Mouse (Mus musculus): ENCODE data around the gene Gm3776. TPM values are rescaled to one million over a fixed set of nuclear protein-coding genes. Genes with fewer than 3 reads are reported as not detected.
"Not testable (repeated sequence)": the region's sequence is repeated elsewhere in the genome, so short reads cannot be mapped to it uniquely, and the experiment has no call there.

Gene Gm3776
- polyA plus RNA-seq, 1 experiment from 2014 or later: not detected

GRCm38 (mm10) chr9:78282002-78282711, 25.2 kb downstream of the Gm3776 start:
- not testable (repeated sequence) for H3K4me3 ChIP-seq (ENCODE audit: low read depth, low read length); H3K27ac ChIP-seq (ENCODE audit: low read depth, low read length); H3K27me3 ChIP-seq (ENCODE audit: control insufficient read depth, insufficient read depth, low read length); H3K36me3 ChIP-seq (ENCODE audit: control insufficient read depth, insufficient read depth, low read length); H3K4me1 ChIP-seq (replicated peaks; ENCODE audit: control insufficient read depth, insufficient read depth, low read length); DNase-seq (ENCODE audit: low spot score); ATAC-seq (ENCODE audit: low FRiP score); H3K9ac ChIP-seq (ENCODE audit: low read depth, low read length); H3K4me2 ChIP-seq (replicated peaks; ENCODE audit: low read depth, low read length); H3K9me3 ChIP-seq (ENCODE audit: control insufficient read depth, low read length)
- 81% methylated on average over 4 of the region's 4 CpGs for WGBS

GRCm38 (mm10) chr9:78289063-78289462, 32.1 kb downstream of the Gm3776 start:
- not testable (repeated sequence) for H3K4me2 ChIP-seq (replicated peaks; ENCODE audit: low read depth, low read length); ATAC-seq (ENCODE audit: low FRiP score); H3K36me3 ChIP-seq (ENCODE audit: control insufficient read depth, insufficient read depth, low read length)

GRCm38 (mm10) chr9:78289723-78290122, 32.8 kb downstream of the Gm3776 start, which contains the start of gene Gm10639:
Gene Gm10639, plus strand, starts transcription at chr9:78289923.
- ATAC-seq (ENCODE audit: low FRiP score); DNase-seq (ENCODE audit: low spot score); H3K4me3 ChIP-seq (ENCODE audit: low read depth, low read length); H3K9me3 ChIP-seq (ENCODE audit: control insufficient read depth, low read length); H3K4me2 ChIP-seq (replicated peaks; ENCODE audit: low read depth, low read length); H3K36me3 ChIP-seq (ENCODE audit: control insufficient read depth, insufficient read depth, low read length); H3K27ac ChIP-seq (ENCODE audit: low read depth, low read length); H3K9ac ChIP-seq (ENCODE audit: low read depth, low read length); H3K27me3 ChIP-seq (ENCODE audit: control insufficient read depth, insufficient read depth, low read length); H3K4me1 ChIP-seq (replicated peaks; ENCODE audit: control insufficient read depth, insufficient read depth, low read length): not testable (repeated sequence)
- WGBS: 78% methylated on average over 3 of the region's 3 CpGs

More at GRCm38 (mm10) chr9:78289063-78289462, 32.1 kb downstream of the Gm3776 start:
- H3K4me1 ChIP-seq (replicated peaks; ENCODE audit: control insufficient read depth, insufficient read depth, low read length); H3K27ac ChIP-seq (ENCODE audit: low read depth, low read length); H3K4me3 ChIP-seq (ENCODE audit: low read depth, low read length); H3K9me3 ChIP-seq (ENCODE audit: control insufficient read depth, low read length); DNase-seq (ENCODE audit: low spot score); H3K9ac ChIP-seq (ENCODE audit: low read depth, low read length); H3K27me3 ChIP-seq (ENCODE audit: control insufficient read depth, insufficient read depth, low read length): not testable (repeated sequence)
- 89% methylated on average over 1 of the region's 1 CpGs for WGBS

- not testable (repeated sequence) for H3K27ac ChIP-seq (ENCODE audit: low read depth, low read length); H3K36me3 ChIP-seq (ENCODE audit: control insufficient read depth, insufficient read depth, low read length); H3K9me3 ChIP-seq (ENCODE audit: control insufficient read depth, low read length); H3K4me2 ChIP-seq (replicated peaks; ENCODE audit: low read depth, low read length); ATAC-seq (ENCODE audit: low FRiP score); H3K4me1 ChIP-seq (replicated peaks; ENCODE audit: control insufficient read depth, insufficient read depth, low read length); H3K27me3 ChIP-seq (ENCODE audit: control insufficient read depth, insufficient read depth, low read length); H3K4me3 ChIP-seq (ENCODE audit: low read depth, low read length); H3K9ac ChIP-seq (ENCODE audit: low read depth, low read length); DNase-seq (ENCODE audit: low spot score)
- 91% methylated on average over 8 of the region's 8 CpGs for WGBS
Observed at GRCm38 (mm10) chr9:78292462-78292861, 35.5 kb downstream of the Gm3776 start.

GRCm38 (mm10) chr9:78293683-78294082, 36.8 kb downstream of the Gm3776 start:
- H3K9me3 ChIP-seq (ENCODE audit: control insufficient read depth, low read length); DNase-seq (ENCODE audit: low spot score); H3K9ac ChIP-seq (ENCODE audit: low read depth, low read length); ATAC-seq (ENCODE audit: low FRiP score); H3K27ac ChIP-seq (ENCODE audit: low read depth, low read length); H3K4me1 ChIP-seq (replicated peaks; ENCODE audit: control insufficient read depth, insufficient read depth, low read length); H3K4me2 ChIP-seq (replicated peaks; ENCODE audit: low read depth, low read length); H3K4me3 ChIP-seq (ENCODE audit: low read depth, low read length); H3K27me3 ChIP-seq (ENCODE audit: control insufficient read depth, insufficient read depth, low read length); H3K36me3 ChIP-seq (ENCODE audit: control insufficient read depth, insufficient read depth, low read length): not testable (repeated sequence)
- 80% methylated on average over 1 of the region's 1 CpGs for WGBS

- ATAC-seq (ENCODE audit: low FRiP score); H3K4me3 ChIP-seq (ENCODE audit: low read depth, low read length); H3K9ac ChIP-seq (ENCODE audit: low read depth, low read length); H3K27ac ChIP-seq (ENCODE audit: low read depth, low read length); H3K9me3 ChIP-seq (ENCODE audit: control insufficient read depth, low read length); H3K4me2 ChIP-seq (replicated peaks; ENCODE audit: low read depth, low read length); H3K36me3 ChIP-seq (ENCODE audit: control insufficient read depth, insufficient read depth, low read length); H3K27me3 ChIP-seq (ENCODE audit: control insufficient read depth, insufficient read depth, low read length); H3K4me1 ChIP-seq (replicated peaks; ENCODE audit: control insufficient read depth, insufficient read depth, low read length); DNase-seq (ENCODE audit: low spot score): not testable (repeated sequence)
- WGBS: 86% methylated on average over 4 of the region's 7 CpGs
Observed at GRCm38 (mm10) chr9:78294781-78295180, 37.9 kb downstream of the Gm3776 start.

GRCm38 (mm10) chr9:78296089-78296488, 39.2 kb downstream of the Gm3776 start:
- H3K27me3 ChIP-seq (ENCODE audit: control insufficient read depth, insufficient read depth, low read length): not testable (repeated sequence)

GRCm38 (mm10) chr9:78298232-78298631, 41.3 kb downstream of the Gm3776 start:
- Histone ChIP-seq H3K4me3 (ENCODE audit: low read depth, low read length) (no peak overlapping the region), H3K9ac (ENCODE audit: low read depth, low read length) (no peak overlapping the region), H3K36me3 (ENCODE audit: control insufficient read depth, insufficient read depth, low read length) (no peaks in the 10 kb centered on the region), H3K4me1 (replicated peaks; ENCODE audit: control insufficient read depth, insufficient read depth, low read length) (no peaks in the 10 kb centered on the region), H3K27me3 (ENCODE audit: control insufficient read depth, insufficient read depth, low read length) (no peaks in the 10 kb centered on the region), H3K4me2 (replicated peaks; ENCODE audit: low read depth, low read length) (no peak overlapping the region), H3K9me3 (ENCODE audit: control insufficient read depth, low read length) (no peaks in the 10 kb centered on the region), H3K27ac (ENCODE audit: low read depth, low read length) (no peak overlapping the region)
- ATAC-seq (ENCODE audit: low FRiP score): no peak
- WGBS: 86% methylated on average over 1 of the region's 1 CpGs
- DNase-seq (ENCODE audit: low spot score): no peak

More at GRCm38 (mm10) chr9:78296089-78296488, 39.2 kb downstream of the Gm3776 start:
- H3K36me3 ChIP-seq (ENCODE audit: control insufficient read depth, insufficient read depth, low read length); H3K4me1 ChIP-seq (replicated peaks; ENCODE audit: control insufficient read depth, insufficient read depth, low read length); H3K9ac ChIP-seq (ENCODE audit: low read depth, low read length); H3K4me3 ChIP-seq (ENCODE audit: low read depth, low read length); H3K9me3 ChIP-seq (ENCODE audit: control insufficient read depth, low read length); H3K27ac ChIP-seq (ENCODE audit: low read depth, low read length); ATAC-seq (ENCODE audit: low FRiP score); H3K4me2 ChIP-seq (replicated peaks; ENCODE audit: low read depth, low read length): not testable (repeated sequence)
- 11% methylated on average over 6 of the region's 6 CpGs for WGBS
- DNase-seq (ENCODE audit: low spot score): peak; percentile 77

- H3K9me3 ChIP-seq (ENCODE audit: control insufficient read depth, low read length); H3K4me3 ChIP-seq (ENCODE audit: low read depth, low read length); H3K36me3 ChIP-seq (ENCODE audit: control insufficient read depth, insufficient read depth, low read length); H3K27me3 ChIP-seq (ENCODE audit: control insufficient read depth, insufficient read depth, low read length); H3K27ac ChIP-seq (ENCODE audit: low read depth, low read length); H3K9ac ChIP-seq (ENCODE audit: low read depth, low read length); ATAC-seq (ENCODE audit: low FRiP score); DNase-seq (ENCODE audit: low spot score); H3K4me2 ChIP-seq (replicated peaks; ENCODE audit: low read depth, low read length); H3K4me1 ChIP-seq (replicated peaks; ENCODE audit: control insufficient read depth, insufficient read depth, low read length): not testable (repeated sequence)
- WGBS: 86% methylated on average over 1 of the region's 1 CpGs
Observed at GRCm38 (mm10) chr9:78299143-78299542, 42.2 kb downstream of the Gm3776 start.
